Mouse (Mus musculus): ENCODE data around the gene Osbpl10. TPM values are rescaled to one million over a fixed set of nuclear protein-coding genes. Genes with fewer than 3 reads are reported as not detected.

Gene Osbpl10
- total RNA-seq, 2 experiments from 2014 or later: 52.5 to 54.0 TPM

- intact Hi-C loops (cut with DNase I): no loop called here
- DNase-seq (ENCODE audit: low spot score in 2 of 2): no peak
Observed at GRCm38 (mm10) chr9:115049981-115050720, 71.8 kb downstream of the Osbpl10 start.

GRCm38 (mm10) chr9:115051976-115052375 lies 73.6 kb downstream of the Osbpl10 start:
- peak; percentile 30 to 52 for DNase-seq (ENCODE audit: low spot score in 2 of 2)
- intact Hi-C loops (cut with DNase I): no loop called here

GRCm38 (mm10) chr9:115053779-115054178 lies 75.4 kb downstream of the Osbpl10 start:
- no peak for DNase-seq (ENCODE audit: low spot score in 2 of 2)
- intact Hi-C loops (cut with DNase I): no loop called here

GRCm38 (mm10) chr9:115055041-115055830 lies 76.9 kb downstream of the Osbpl10 start:
- no peak for DNase-seq (ENCODE audit: low spot score in 2 of 2)
- intact Hi-C loops (cut with DNase I): no loop called here

- intact Hi-C loops (cut with DNase I): no loop called here
- DNase-seq (ENCODE audit: low spot score in 2 of 2): no peak
Observed at GRCm38 (mm10) chr9:115058806-115059205, 80.4 kb downstream of the Osbpl10 start.

- intact Hi-C loops (cut with DNase I): no loop called here
- no peak for DNase-seq (ENCODE audit: low spot score in 2 of 2)
Observed at GRCm38 (mm10) chr9:115064834-115065233, 86.5 kb downstream of the Osbpl10 start.

- intact Hi-C loops (cut with DNase I): loop anchor here (2.0 kb wide), 1 partner anchor 88 kb away; the partner anchor contains the start of gene Osbpl10
- peak; percentile 55 to 57 for DNase-seq (ENCODE audit: low spot score in 2 of 2)
Observed at GRCm38 (mm10) chr9:115067071-115067470, 88.7 kb downstream of the Osbpl10 start.

- intact Hi-C loops (cut with DNase I): no loop called here
Observed at GRCm38 (mm10) chr9:115075191-115075590, 96.8 kb downstream of the Osbpl10 start.

GRCm38 (mm10) chr9:115088295-115088993 lies 110.1 kb downstream of the Osbpl10 start:
- peak; percentile 60 to 61 for DNase-seq (ENCODE audit: low spot score in 2 of 2)
- intact Hi-C loops (cut with DNase I): loop anchor here (5.0 kb wide), 1 partner anchor 174 kb away; no protein-coding TSS in a partner anchor

More at GRCm38 (mm10) chr9:115075191-115075590, 96.8 kb downstream of the Osbpl10 start:
- no peak for DNase-seq (ENCODE audit: low spot score in 2 of 2)

- intact Hi-C loops (cut with DNase I): loop anchor here (5.0 to 10.0 kb wide), 2 partner anchors 173 to 775 kb away; no protein-coding TSS in a partner anchor
- DNase-seq (ENCODE audit: low spot score in 2 of 2): no peak
Observed at GRCm38 (mm10) chr9:115089644-115090043, 111.3 kb downstream of the Osbpl10 start.

- intact Hi-C loops (cut with DNase I): loop anchor here (10.0 kb wide), 1 partner anchor 768 kb away; no protein-coding TSS in a partner anchor
- DNase-seq (ENCODE audit: low spot score in 2 of 2): no peak
Observed at GRCm38 (mm10) chr9:115096481-115096880, 118.1 kb downstream of the Osbpl10 start.

- no peak for DNase-seq (ENCODE audit: low spot score in 2 of 2)
- intact Hi-C loops (cut with DNase I): loop anchor here (10.0 kb wide), 1 partner anchor 767 kb away; no protein-coding TSS in a partner anchor
Observed at GRCm38 (mm10) chr9:115097340-115097739, 119.0 kb downstream of the Osbpl10 start.

GRCm38 (mm10) chr9:115100181-115100915 lies 122.0 kb downstream of the Osbpl10 start:
- DNase-seq (ENCODE audit: low spot score in 2 of 2): no peak
- intact Hi-C loops (cut with DNase I): no loop called here

- no peak for DNase-seq (ENCODE audit: low spot score in 2 of 2)
- intact Hi-C loops (cut with DNase I): no loop called here
Observed at GRCm38 (mm10) chr9:115107430-115107829, 129.1 kb downstream of the Osbpl10 start.

- DNase-seq (ENCODE audit: low spot score in 2 of 2): no peak
- intact Hi-C loops (cut with DNase I): no loop called here
Observed at GRCm38 (mm10) chr9:115110655-115111054, 132.3 kb downstream of the Osbpl10 start.

GRCm38 (mm10) chr9:115117314-115117713 lies 138.9 kb downstream of the Osbpl10 start:
- intact Hi-C loops (cut with DNase I): no loop called here
- DNase-seq (ENCODE audit: low spot score in 2 of 2): no peak

- DNase-seq (ENCODE audit: low spot score in 2 of 2): no peak
- intact Hi-C loops (cut with DNase I): no loop called here
Observed at GRCm38 (mm10) chr9:115120276-115120675, 141.9 kb downstream of the Osbpl10 start.

- DNase-seq (ENCODE audit: low spot score in 2 of 2): peak; percentile 12 to 45
- intact Hi-C loops (cut with DNase I): no loop called here
Observed at GRCm38 (mm10) chr9:115120678-115121224, 142.4 kb downstream of the Osbpl10 start.

- DNase-seq (ENCODE audit: low spot score in 2 of 2): no peak
Observed at GRCm38 (mm10) chr9:115127342-115127741, 149.0 kb downstream of the Osbpl10 start.

More at GRCm38 (mm10) chr9:115127342-115127741, 149.0 kb downstream of the Osbpl10 start:
- intact Hi-C loops (cut with DNase I): no loop called here
